Mouse (Mus musculus) thymus, adult 2 months (tissue): ENCODE data around the gene Tesk2. TPM values are rescaled to one million over a fixed set of nuclear protein-coding genes. Genes with fewer than 3 reads are reported as not detected.
A peak's percentile ranks its signal among the peaks of the same experiment; 100 is the strongest.

Experiments
- DNase-seq: peaks from one replicate; pipeline ENCODE4 v3.0.0; 2021
- H3K27ac ChIP-seq: fragments of 200-500 bp; 2 replicates; pipeline ENCODE4 v1.5.1; 2012; ENCODE audit warnings: low read length, control low read depth; ENCODE audit not compliant: control insufficient read depth, insufficient read depth
- H3K27me3 ChIP-seq: fragments of 200-500 bp; 2 replicates; pipeline ENCODE4 v1.6.1; 2012; ENCODE audit warnings: mild to moderate bottlenecking, low read length, moderate library complexity, mixed read lengths; ENCODE audit not compliant: control insufficient read depth, insufficient read depth
- H3K36me3 ChIP-seq: fragments of 200-500 bp; 2 replicates; pipeline ENCODE4 v1.6.1; 2012; ENCODE audit warnings: mild to moderate bottlenecking, low read length, moderate library complexity; ENCODE audit not compliant: control insufficient read depth, insufficient read depth
- H3K4me1 ChIP-seq: fragments of 200-500 bp; replicated peaks from 2 replicates; pipeline ENCODE4 v1.6.1; 2012; ENCODE audit warnings: low read length; ENCODE audit not compliant: control insufficient read depth, insufficient read depth
- H3K4me3 ChIP-seq: fragments of 200-500 bp; 2 replicates; pipeline ENCODE4 v1.5.1; 2012; ENCODE audit warnings: mild to moderate bottlenecking, low read length, control low read depth, moderate library complexity; ENCODE audit not compliant: control insufficient read depth, insufficient read depth
- CTCF ChIP-seq: fragments of 200-500 bp; IDR thresholded peaks from 2 replicates; pipeline ENCODE4 v1.5.1; 2012; ENCODE audit warnings: mild to moderate bottlenecking, control low read depth, low read length, moderate library complexity, borderline replicate concordance; ENCODE audit not compliant: control insufficient read depth, poor library complexity, insufficient read depth; ENCODE audit errors: extremely low read depth
- POLR2A ChIP-seq: fragments of 200-500 bp; IDR thresholded peaks from 2 replicates; pipeline ENCODE4 v1.6.1; 2012; ENCODE audit warnings: mild to moderate bottlenecking, low read length, control low read depth, moderate library complexity; ENCODE audit not compliant: control insufficient read depth, poor library complexity, insufficient read depth; ENCODE audit errors: extremely low read depth
- WGBS: fragments of 180-500 bp; shearing (Covaris S2); methylation state at CpG from one replicate; pipeline ENCODE4 v1.1.7; 2018; 5-methylcytosine and 5-hydroxymethylcytosine counted together
- polyA plus RNA-seq: library from polyadenylated mRNA; depleted of rRNA; stranded (reverse); fragments of >200 nt; gene quantifications from 2 replicates; pipeline ENCODE4 v1.2.3, GENCODE M21; 2012

The Tesk2 gene
- polyA plus RNA-seq, 1 experiment: 4.4 TPM

GRCm38 (mm10) chr4:116820902-116821693 is 100.3 kb downstream of the Tesk2 start:
- Histone ChIP-seq H3K27ac (no peak overlapping the region), H3K36me3 (peaks cover under 1% of the 10 kb centered on the region; the same call in 1 of the 2 replicates), H3K27me3 (peaks cover 2% of the 10 kb centered on the region; the same call in 1 of the 2 replicates), H3K4me3 (peak overlapping the region; percentile 61), H3K4me1 (peaks cover 20% of the 10 kb centered on the region)
- TF ChIP-seq POLR2A: no peak
- TF ChIP-seq CTCF: peak; percentile 59
- peak; percentile 33 for DNase-seq
- WGBS: 1% methylated on average over 51 of the region's 51 CpGs

- no peak for DNase-seq
- Histone ChIP-seq H3K36me3 (no peaks in the 10 kb centered on the region), H3K27ac (no peak within 1 kb of the TSS), H3K4me1 (peaks cover 20% of the 10 kb centered on the region), H3K4me3 (peak within 1 kb of the TSS; percentile 61), H3K27me3 (peaks cover 2% of the 10 kb centered on the region; the same call in 1 of the 2 replicates)
- 13% methylated on average over 9 of the region's 9 CpGs for WGBS
- TF ChIP-seq CTCF: no peak
- no peak for TF ChIP-seq POLR2A
These were observed 100.9 kb downstream of the Tesk2 start, which contains the start of gene Hpdl for GRCm38 (mm10) chr4:116821694-116822016. Hpdl (minus strand) TSS chr4:116821707.

- under 1% methylated on average over 29 of the region's 29 CpGs for WGBS
- Histone ChIP-seq H3K4me1 (peaks cover 20% of the 10 kb centered on the region), H3K4me3 (peak overlapping the region; percentile 59), H3K27me3 (peaks cover 2% of the 10 kb centered on the region; the same call in 1 of the 2 replicates), H3K36me3 (no peaks in the 10 kb centered on the region), H3K27ac (peak overlapping the region; percentile 38)
- peak; percentile 69 for TF ChIP-seq POLR2A
- no peak for TF ChIP-seq CTCF
- DNase-seq: peak; percentile 79
These were observed 103.8 kb downstream of the Tesk2 start for GRCm38 (mm10) chr4:116824541-116825004.

GRCm38 (mm10) chr4:116827819-116828218 is 107.1 kb downstream of the Tesk2 start:
- Histone ChIP-seq H3K36me3 (no peaks in the 10 kb centered on the region), H3K4me1 (peaks cover 9% of the 10 kb centered on the region), H3K4me3 (no peak overlapping the region), H3K27ac (no peak overlapping the region), H3K27me3 (no peaks in the 10 kb centered on the region)
- WGBS: 2% methylated on average over 4 of the region's 4 CpGs
- peak; percentile 30 for DNase-seq
- TF ChIP-seq CTCF (no peak), POLR2A (no peak)

GRCm38 (mm10) chr4:116829364-116830069 is 108.8 kb downstream of the Tesk2 start:
- Histone ChIP-seq H3K4me3 (no peak overlapping the region), H3K4me1 (peaks cover 4% of the 10 kb centered on the region), H3K27me3 (no peaks in the 10 kb centered on the region), H3K27ac (no peak overlapping the region), H3K36me3 (no peaks in the 10 kb centered on the region)
- DNase-seq: no peak
- 89% methylated on average over 6 of the region's 6 CpGs for WGBS
- TF ChIP-seq CTCF: no peak
- no peak for TF ChIP-seq POLR2A

GRCm38 (mm10) chr4:116830070-116830368 is 109.3 kb downstream of the Tesk2 start:
- 72% methylated on average over 6 of the region's 6 CpGs for WGBS
- no peaks in the 10 kb centered on the region for H3K36me3 ChIP-seq

More at GRCm38 (mm10) chr4:116830070-116830368, 109.3 kb downstream of the Tesk2 start:
- TF ChIP-seq POLR2A (no peak), CTCF (no peak)
- DNase-seq: no peak
- Histone ChIP-seq H3K4me1 (peaks cover 3% of the 10 kb centered on the region), H3K27me3 (no peaks in the 10 kb centered on the region), H3K4me3 (no peak overlapping the region), H3K27ac (no peak overlapping the region)
